Mouse (Mus musculus): ENCODE results near the gene Btg4.
"Not testable (repeated sequence)": the region's sequence is repeated elsewhere in the genome, so short reads cannot be mapped to it uniquely, and the experiment has no call there.

Gene Btg4

DNA sequence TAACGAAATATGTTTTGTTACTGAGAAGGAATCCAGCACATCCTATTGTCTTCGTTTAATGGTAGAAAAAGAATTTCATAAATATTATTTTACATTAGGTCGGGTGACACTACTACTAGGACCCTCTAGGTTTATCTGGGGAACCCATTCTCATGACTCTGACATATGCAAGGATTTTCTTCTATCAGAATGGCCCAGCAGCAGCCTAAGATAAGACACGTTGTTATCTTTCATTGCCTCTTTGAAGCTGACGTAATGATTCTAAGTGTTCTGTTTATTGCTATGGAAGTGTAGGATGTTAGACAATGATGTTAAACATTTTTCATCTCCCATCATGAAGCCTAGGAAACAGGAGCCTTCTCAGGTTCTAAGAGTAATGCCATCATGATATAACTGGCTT lies 33.0 kb downstream of the Btg4 start:
- DNase-seq = no peak

DNA sequence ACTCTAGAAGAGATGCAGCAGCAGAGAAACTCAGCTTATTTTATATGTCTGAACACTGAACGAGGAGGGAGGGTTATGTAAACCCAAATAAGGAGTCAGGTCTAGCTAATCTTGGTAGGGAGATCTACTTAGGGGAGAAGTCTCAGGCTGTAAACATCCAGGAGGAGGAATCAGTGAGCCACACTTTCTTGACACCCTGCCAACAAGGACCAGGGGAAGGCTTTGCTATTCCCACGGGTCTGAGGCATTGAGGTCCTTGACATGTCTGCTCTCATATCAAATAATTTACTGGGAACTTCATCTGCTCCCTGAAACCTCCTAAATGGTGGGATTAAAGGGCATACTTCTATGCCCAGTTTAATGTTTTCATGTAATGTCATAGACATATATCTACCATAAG lies 35.6 kb downstream of the Btg4 start:
- DNase-seq = no peak

GRCm38 (mm10) chr9:51101756-51102425 lies 41.2 kb downstream of the Btg4 start, which contains the start of gene 4833427G06Rik:
Gene 4833427G06Rik (minus strand): TSS chr9:51102078.
- DNase-seq = peak; percentile 44

- peak; percentile 45 for DNase-seq
Observed at GRCm38 (mm10) chr9:51102963-51103807, 42.5 kb downstream of the Btg4 start.

DNA sequence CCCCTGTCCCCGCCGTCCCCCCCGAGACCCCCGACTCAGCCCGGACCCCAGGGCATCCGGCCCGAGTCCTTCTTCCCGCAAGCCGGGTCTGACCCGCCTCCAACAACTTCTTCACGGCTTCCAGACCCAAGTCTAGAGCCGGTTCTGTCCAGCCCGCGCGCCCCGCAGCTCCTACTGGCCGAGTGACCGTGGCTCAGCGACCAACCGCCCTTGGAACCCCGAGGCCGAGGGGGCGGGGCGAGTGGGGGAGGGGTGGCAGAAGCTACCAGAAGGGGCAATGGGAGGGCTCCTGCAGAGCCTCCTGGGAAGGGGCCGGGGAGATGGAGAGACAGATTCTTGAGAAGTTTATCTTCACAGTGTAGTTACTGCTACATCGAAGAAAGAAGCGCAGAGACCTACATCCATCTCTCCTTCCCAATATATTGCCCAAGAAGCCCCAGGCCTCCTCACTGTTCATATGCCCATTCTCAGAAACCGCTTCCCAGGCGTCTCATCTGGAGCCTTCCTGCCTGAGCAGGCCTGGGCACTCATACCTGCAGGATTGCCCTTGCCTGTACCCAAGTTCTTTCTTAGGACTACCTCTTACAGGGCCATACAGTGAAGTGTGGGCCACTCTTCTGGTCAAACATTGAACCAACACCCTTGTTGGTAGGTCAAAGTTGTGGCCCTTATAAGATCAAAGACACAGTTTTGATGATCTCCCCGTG lies 43.3 kb downstream of the Btg4 start:
- peak; percentile 44 for DNase-seq

DNA sequence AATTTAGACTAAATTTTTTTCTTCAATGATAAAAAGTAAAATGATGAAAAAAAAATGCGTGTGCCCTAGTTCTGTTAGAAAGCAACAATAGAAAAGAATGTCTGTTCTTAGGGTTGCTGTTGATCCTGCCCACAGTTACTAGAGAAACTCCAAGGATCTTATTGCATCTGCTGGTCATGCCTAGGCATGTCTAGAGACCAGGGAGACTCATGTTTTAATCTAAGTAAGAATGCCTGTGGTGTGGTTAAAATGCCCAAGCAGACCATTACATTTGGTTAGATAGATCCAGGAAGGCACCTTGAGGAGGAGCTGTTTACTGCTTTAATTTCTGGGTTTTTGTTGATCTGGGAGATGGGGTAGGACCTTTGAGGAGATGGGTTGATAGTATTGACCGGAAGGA lies 45.0 kb downstream of the Btg4 start:
- no peak for DNase-seq

DNA sequence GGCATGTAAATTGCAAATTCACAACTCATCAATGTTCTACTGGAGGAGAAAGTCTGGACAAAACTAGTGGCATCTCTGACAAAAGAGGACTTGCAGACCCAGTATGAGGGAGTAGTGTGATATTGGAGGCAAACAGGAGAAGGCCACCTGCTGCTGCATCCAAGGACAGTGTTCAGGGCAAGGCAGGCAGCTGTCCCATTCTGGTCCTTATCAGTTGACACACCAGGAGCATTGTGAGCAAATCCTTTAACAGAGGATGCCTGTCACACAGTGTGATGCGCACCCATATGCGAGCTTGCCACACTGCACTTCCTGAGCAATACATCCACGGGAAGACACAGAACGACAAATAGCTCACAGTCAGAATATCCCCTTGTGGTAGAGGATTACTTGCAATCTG lies 54.1 kb downstream of the Btg4 start:
- no peak for DNase-seq

GRCm38 (mm10) chr9:51136985-51137384 lies 76.3 kb downstream of the Btg4 start:
- DNase-seq = peak; percentile 33

- DNase-seq = no peak
Observed at GRCm38 (mm10) chr9:51137432-51137831, 76.7 kb downstream of the Btg4 start.

GRCm38 (mm10) chr9:51137836-51138235 lies 77.1 kb downstream of the Btg4 start:
- no peak for DNase-seq

DNA sequence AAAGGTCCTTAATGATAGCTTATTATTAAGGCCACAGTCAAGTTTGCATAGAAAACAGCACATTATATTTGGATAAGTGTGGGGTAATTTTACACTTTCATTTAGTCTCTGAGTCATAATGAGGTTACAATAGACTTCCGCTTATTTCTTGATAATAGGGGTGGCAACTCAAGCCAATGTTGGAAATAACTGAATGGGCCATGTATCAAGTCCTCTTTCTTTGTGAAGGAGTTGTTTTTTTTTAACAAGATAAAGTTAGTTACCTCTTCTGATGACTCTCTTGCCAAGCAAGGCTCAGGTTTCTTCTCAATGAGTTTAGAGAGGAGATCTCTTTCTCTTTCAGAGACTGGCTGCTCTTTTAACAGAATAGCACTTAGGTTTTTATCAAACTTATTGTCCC lies 77.6 kb downstream of the Btg4 start:
- no peak for DNase-seq

GRCm38 (mm10) chr9:51139401-51139800 lies 78.7 kb downstream of the Btg4 start:
- DNase-seq = not testable (repeated sequence)

- no peak for DNase-seq
Observed at GRCm38 (mm10) chr9:51140711-51141110, 80.0 kb downstream of the Btg4 start.

- no peak for DNase-seq
Observed at GRCm38 (mm10) chr9:51143437-51143836, 82.7 kb downstream of the Btg4 start.

DNA sequence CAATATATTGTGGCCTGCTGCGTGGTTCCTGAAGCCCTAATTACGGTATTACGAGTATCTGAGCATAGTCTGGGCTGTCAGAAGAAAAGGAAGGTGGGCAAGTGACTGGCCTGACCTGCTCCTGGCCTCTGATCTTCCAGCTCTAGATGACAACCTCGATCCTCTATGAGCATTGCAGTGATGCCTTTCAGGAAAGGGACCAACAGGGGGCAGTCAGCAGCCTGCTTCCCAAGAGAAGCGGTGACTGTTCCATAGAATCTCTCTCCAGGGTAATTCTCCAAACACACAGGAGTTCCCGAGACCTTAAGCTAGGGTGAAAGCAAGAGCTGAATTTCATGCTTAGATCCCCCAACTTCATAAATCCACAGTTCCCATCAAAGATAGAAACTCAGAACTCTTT lies 83.5 kb downstream of the Btg4 start:
- DNase-seq = no peak

GRCm38 (mm10) chr9:51146496-51146895 lies 85.8 kb downstream of the Btg4 start:
- no peak for DNase-seq

DNA sequence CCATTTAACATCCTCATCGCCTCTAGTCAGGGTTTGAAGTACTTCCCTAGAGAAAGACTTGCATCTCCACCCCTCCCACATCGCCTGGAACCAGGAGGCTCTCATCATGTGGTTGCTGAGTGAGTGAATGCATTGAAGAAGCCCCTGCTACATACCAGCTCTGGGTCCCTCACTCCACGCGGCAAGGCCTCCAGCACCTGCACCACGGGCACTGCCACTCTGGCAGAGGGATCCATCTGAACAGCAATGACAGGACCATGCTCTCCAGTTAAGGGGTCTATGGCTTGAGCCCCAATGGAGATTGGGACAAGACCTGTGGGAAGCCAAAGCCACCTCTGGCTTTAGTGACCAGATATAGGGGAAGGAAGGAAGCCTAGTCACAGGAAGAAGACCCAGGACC lies 86.6 kb downstream of the Btg4 start:
- DNase-seq = no peak

- peak; percentile 68 for DNase-seq
Observed at GRCm38 (mm10) chr9:51152079-51152752, 91.5 kb downstream of the Btg4 start.

DNA sequence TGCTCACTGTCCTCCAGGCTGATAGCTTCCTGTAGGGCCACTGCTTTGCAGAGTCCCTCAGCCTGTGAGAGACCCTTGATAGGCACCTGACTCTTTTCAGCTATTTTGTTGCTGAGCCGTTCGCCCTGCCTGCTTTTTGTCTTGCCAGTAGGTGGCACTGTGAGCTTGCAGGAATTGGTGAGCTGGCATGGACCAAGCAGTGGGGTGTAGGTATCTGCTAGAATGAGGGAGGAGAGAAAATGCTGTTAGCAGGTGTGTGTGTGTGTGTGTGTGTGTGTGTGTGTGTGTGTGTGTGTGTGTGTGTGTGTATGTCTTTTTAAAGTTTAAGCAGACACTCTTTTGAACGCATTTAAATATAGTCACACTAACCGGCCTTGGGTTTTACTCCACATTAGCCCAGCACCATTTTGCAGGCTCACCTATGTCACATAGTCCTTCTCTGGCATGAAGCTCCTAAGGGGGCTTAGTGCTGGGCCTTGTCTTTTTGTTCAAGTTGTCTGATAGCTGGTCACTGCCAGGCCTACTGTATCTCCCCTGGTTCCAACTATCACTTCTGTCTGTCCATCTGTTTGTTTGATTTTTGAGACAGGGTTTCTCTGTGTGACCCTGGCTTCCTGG lies 101.2 kb downstream of the Btg4 start:
- DNase-seq = peak; percentile 79

DNA sequence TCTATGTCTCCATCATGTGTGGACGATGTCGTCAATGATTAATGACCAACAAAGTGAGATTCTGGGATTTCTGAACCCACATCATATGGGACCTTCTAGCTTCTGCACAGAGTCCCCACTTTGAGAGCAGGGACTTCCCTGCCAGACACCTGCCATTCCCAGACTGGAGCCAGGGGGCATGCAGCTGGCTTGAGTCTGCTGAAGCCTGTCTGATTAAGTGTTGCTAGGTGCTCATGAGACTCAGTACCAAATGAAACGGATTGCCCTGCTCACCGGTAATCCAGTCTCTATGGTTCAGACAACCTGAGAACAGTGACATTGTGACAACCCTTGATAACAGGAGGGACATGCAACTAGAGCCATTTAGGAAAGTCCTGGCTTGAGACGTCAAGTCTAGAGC lies 103.3 kb downstream of the Btg4 start:
- no peak for DNase-seq

- no peak for DNase-seq
Observed at GRCm38 (mm10) chr9:51165312-51166180, 104.8 kb downstream of the Btg4 start, which contains the start of gene Gm32742. Gene Gm32742 (minus strand): TSS chr9:51165517.
